In genomic region chr10:33616207-33616606, GRCm38 (mm10) we compare ENCODE assay signal across 30 mouse cellular contexts. TPM values are rescaled to one million over a fixed set of nuclear protein-coding genes. Genes with fewer than 3 reads are reported as not detected.
"Had no signal": no experiment of that assay in that cellular context is flagged by ENCODE, and none has a peak within 500 bp of the region (broad histone marks: within the 10 kb centered on the region; RNA-seq: fewer than 3 reads in every experiment).

No protein-coding gene starts in this region.

- DNase-seq: heart, postnatal 10 days; heart, postnatal 36 days; heart, postnatal 4 days; kidney, adult 11 months; kidney, adult 18-20 months; kidney, adult 2 months; kidney, adult 8-10 months; kidney, adult 9 months; kidney, postnatal 10 days; kidney, postnatal 14 days; kidney, postnatal 25 days; kidney, postnatal 36 days; kidney, postnatal 4 days; layer of hippocampus, adult 9-11 months; layer of hippocampus, postnatal 36 days had no signal

- ATAC-seq: hindbrain, embryonic 16.5 days; hindbrain, postnatal 0 days; inflammation-experienced regulatory T-cells, adult 6 months; intestine, embryonic 15.5 days; intestine, embryonic 16.5 days; intestine, postnatal 0 days had no signal

RNA-seq across cellular contexts. Expression of gene Clvs2, which starts 8.4 kb away (rescaled TPM):
- total RNA-seq: heart, postnatal 10 days; heart, postnatal 25 days; heart, postnatal 36 days; heart, postnatal 4 days; hematopoietic stem cell, adult 5-6 weeks had no signal
- polyA plus RNA-seq: heart, embryonic 12.5 days; heart, embryonic 13.5 days; heart, embryonic 15.5 days; heart, embryonic 16.5 days; heart, postnatal 0 days; kidney, adult 2 months; kidney, embryonic 14.5 days; kidney, embryonic 16.5 days had no signal
